Mouse (Mus musculus) liver, embryonic 14.5 days (tissue): ENCODE measurements around the gene Zmpste24. TPM values are rescaled to one million over a fixed set of nuclear protein-coding genes. Genes with fewer than 3 reads are reported as not detected.

Experiments used
- ATAC-seq: fragments of 200-750 bp; cut with Nextera tagmentation; 2 replicates; pipeline ENCODE4 v1.8.0; 2017; ENCODE audit warnings: moderate number of reproducible peaks, mild to moderate bottlenecking, moderate library complexity; ENCODE audit not compliant: insufficient read depth
- DNase-seq, 3 experiments: peaks; one replicate each; pipeline ENCODE4 v3.0.0-alpha.2; 2012 to 2013; ENCODE audit warnings: low read depth in 3 of 3, low spot score in 3 of 3
- H3K27ac ChIP-seq: fragments of 300-500 bp; sonication (generic); 2 replicates; pipeline ENCODE4 v1.5.1; 2014; ENCODE audit warnings: moderate library complexity, mild to moderate bottlenecking, control low read depth, inconsistent platforms
- H3K27me3 ChIP-seq: fragments of 300-500 bp; sonication (generic); 2 replicates; pipeline ENCODE4 v1.6.1; 2014; ENCODE audit warnings: mild to moderate bottlenecking, low read length, moderate library complexity; ENCODE audit not compliant: control insufficient read depth, insufficient read depth
- H3K36me3 ChIP-seq: fragments of 300-500 bp; sonication (generic); replicated peaks from 2 replicates; pipeline ENCODE4 v1.6.1; 2014; ENCODE audit warnings: low read depth; ENCODE audit not compliant: control insufficient read depth, insufficient read depth
- H3K4me1 ChIP-seq, 2 experiments: fragments of 200-500 bp in 1 of 2; fragments of 300-500 bp in 1 of 2; sonication (generic) in 1 of 2; replicated peaks; 2 replicates each; pipeline ENCODE4 v1.6.1; 2012 to 2014; ENCODE audit warnings: antibody characterized with exemption in 1 of 2, inconsistent platforms in 1 of 2, low read length in 1 of 2; ENCODE audit not compliant: control insufficient read depth in 2 of 2, insufficient read depth in 2 of 2
- H3K4me2 ChIP-seq: fragments of 300-500 bp; sonication (generic); 2 replicates; pipeline ENCODE4 v1.6.1; 2014; ENCODE audit warnings: low read depth, mild to moderate bottlenecking, control low read depth, moderate library complexity
- H3K4me3 ChIP-seq, 2 experiments: fragments of 200-500 bp in 1 of 2; fragments of 300-500 bp in 1 of 2; sonication (generic) in 1 of 2; 2 replicates each; pipeline ENCODE4 v1.5.1; 2012 to 2014; ENCODE audit warnings: low read depth in 2 of 2, low read length in 2 of 2, mild to moderate bottlenecking in 2 of 2, control low read depth in 1 of 2, inconsistent platforms in 1 of 2, moderate library complexity in 1 of 2; ENCODE audit not compliant: insufficient read depth in 1 of 2
- H3K9ac ChIP-seq: fragments of 300-500 bp; sonication (generic); replicated peaks from 2 replicates; pipeline ENCODE4 v1.6.1; 2014; ENCODE audit warnings: mild to moderate bottlenecking, control low read depth, moderate library complexity
- H3K9me3 ChIP-seq: fragments of 300-500 bp; sonication (generic); 2 replicates; pipeline ENCODE4 v1.6.1; 2016; ENCODE audit warnings: low read length, mixed read lengths; ENCODE audit not compliant: control insufficient read depth
- CTCF ChIP-seq: IDR thresholded peaks from 2 replicates; pipeline ENCODE4 v1.5.1; 2016; ENCODE audit warnings: antibody characterized with exemption, low read depth, control low read depth
- EP300 ChIP-seq: IDR thresholded peaks from 2 replicates; pipeline ENCODE4 v1.6.1; 2016; ENCODE audit warnings: antibody characterized with exemption, low read depth
- WGBS: fragments of 180-500 bp; shearing (Covaris S2); extraction: QIAGEN DNeasy Blood & Tissue Kit; methylation state at CpG from one replicate; pipeline ENCODE4 v1.1.7; 2014; ENCODE audit not compliant: insufficient replicate concordance; 5-methylcytosine and 5-hydroxymethylcytosine counted together
- polyA plus RNA-seq, 2 experiments: library from polyadenylated mRNA; depleted of rRNA in 1 of 2; stranded (reverse) in 1 of 2; unstranded in 1 of 2; fragments of >200 nt; fragmentation: Nextera tagmentation in 1 of 2; extraction: Ambion mirVana in 1 of 2; gene quantifications; 2 replicates each; pipeline versions ENCODE4 v1.2.1 to v1.2.3; 2012 to 2014

Zmpste24 gene
- polyA plus RNA-seq, 2 experiments = 10.3 to 15.1 TPM

DNA sequence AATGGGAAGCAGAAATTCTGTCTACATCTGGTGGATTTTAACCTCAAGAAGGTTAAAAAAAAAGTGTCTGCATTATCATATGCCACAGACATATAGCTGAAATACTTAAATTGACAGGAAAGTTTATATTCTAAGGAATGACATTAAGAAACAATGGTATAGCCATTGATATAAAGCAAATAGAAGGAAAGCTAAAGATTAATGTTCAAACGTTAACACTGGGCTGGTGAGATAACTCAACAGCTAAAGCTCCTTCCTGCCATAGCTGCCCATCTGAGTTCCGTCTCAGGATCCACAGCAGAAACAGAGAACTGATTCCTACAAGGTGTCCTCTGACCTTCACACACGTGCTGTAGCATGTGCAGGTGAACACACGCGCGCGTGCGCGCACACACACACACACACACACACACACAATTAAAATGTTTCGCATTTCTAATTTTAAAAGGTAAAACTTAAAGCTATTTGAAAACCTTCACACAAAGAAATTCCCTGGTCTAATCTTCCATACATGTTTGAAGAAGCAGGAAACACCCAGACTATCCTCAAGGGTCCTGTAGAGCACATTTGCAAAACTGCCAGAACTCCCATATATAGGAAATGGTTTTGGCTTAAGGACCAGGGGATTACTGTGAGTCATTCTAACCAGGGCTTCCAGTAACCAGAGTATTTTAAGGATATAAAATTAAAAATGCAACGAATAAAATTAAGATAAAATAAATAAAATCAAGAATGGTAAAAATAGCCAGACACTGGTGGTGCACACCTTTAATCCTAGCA, 87.1 kb downstream of the Zmpste24 start:
- WGBS = 44% methylated on average over 11 of the region's 11 CpGs
- H3K36me3 ChIP-seq = no peaks in the 10 kb centered on the region
- peak overlapping the region; percentile 24; the same call in 1 of the 2 replicates for H3K4me2 ChIP-seq
- H3K27ac ChIP-seq = no peak overlapping the region
- H3K9me3 ChIP-seq = no peaks in the 10 kb centered on the region
- H3K27me3 ChIP-seq = no peaks in the 10 kb centered on the region
- H3K9ac ChIP-seq = no peak overlapping the region
- TF ChIP-seq CTCF = no peak
- TF ChIP-seq EP300 = peak; percentile 53
- peaks cover 54 to 67% of the 10 kb centered on the region in 2 experiments for H3K4me1 ChIP-seq
- no peak for DNase-seq
- ATAC-seq = no peak
- H3K4me3 ChIP-seq = no peak overlapping the region

Other genes with a start within 250 kb of the Zmpste24 start
- gene Rims3, start 243.4 kb downstream of the Zmpste24 start, polyA plus RNA-seq (2012; rRNA removed) = 0.19 and 0.25 TPM in 2 replicates
- 0.09 and 0.15 TPM in 2 replicates for gene Rims3, start 243.4 kb downstream of the Zmpste24 start, polyA plus RNA-seq (2014; fragmentation: Nextera tagmentation; extraction: Ambion mirVana)
- gene Exo5, start 173.2 kb downstream of the Zmpste24 start, polyA plus RNA-seq (2012; rRNA removed) = 3.4 and 7.2 TPM in 2 replicates
- 5.3 and 5.8 TPM in 2 replicates for gene Exo5, start 173.2 kb downstream of the Zmpste24 start, polyA plus RNA-seq (2014; fragmentation: Nextera tagmentation; extraction: Ambion mirVana)
- gene Zfp69, start 146.5 kb downstream of the Zmpste24 start, polyA plus RNA-seq (2012; rRNA removed) = 1.0 and 1.1 TPM in 2 replicates
- gene Zfp69, start 146.5 kb downstream of the Zmpste24 start, polyA plus RNA-seq (2014; fragmentation: Nextera tagmentation; extraction: Ambion mirVana) = 1.2 and 1.3 TPM in 2 replicates
- gene Smap2, start 81.0 kb downstream of the Zmpste24 start, polyA plus RNA-seq (2012; rRNA removed) = 15.4 and 17.0 TPM in 2 replicates
- gene Smap2, start 81.0 kb downstream of the Zmpste24 start, polyA plus RNA-seq (2014; fragmentation: Nextera tagmentation; extraction: Ambion mirVana) = 19.6 and 22.1 TPM in 2 replicates
- 0.79 and 1.9 TPM in 2 replicates for gene Col9a2, start 58.9 kb downstream of the Zmpste24 start, polyA plus RNA-seq (2012; rRNA removed)
- gene Col9a2, start 58.9 kb downstream of the Zmpste24 start, polyA plus RNA-seq (2014; fragmentation: Nextera tagmentation; extraction: Ambion mirVana) = 0.83 and 1.1 TPM in 2 replicates
- not detected in 2 replicates for gene Tmco2, start 11.0 kb upstream of the Zmpste24 start, polyA plus RNA-seq (2012; rRNA removed)
- not detected in 2 replicates for gene Tmco2, start 11.0 kb upstream of the Zmpste24 start, polyA plus RNA-seq (2014; fragmentation: Nextera tagmentation; extraction: Ambion mirVana)
- gene Rlf, start 116.8 kb upstream of the Zmpste24 start, polyA plus RNA-seq (2012; rRNA removed) = 3.1 and 5.0 TPM in 2 replicates
- gene Rlf, start 116.8 kb upstream of the Zmpste24 start, polyA plus RNA-seq (2014; fragmentation: Nextera tagmentation; extraction: Ambion mirVana) = 6.4 and 7.1 TPM in 2 replicates
- not detected in 2 replicates for gene Gm12888, start 226.7 kb upstream of the Zmpste24 start, polyA plus RNA-seq (2012; rRNA removed)
- gene Gm12888, start 226.7 kb upstream of the Zmpste24 start, polyA plus RNA-seq (2014; fragmentation: Nextera tagmentation; extraction: Ambion mirVana) = not detected in 2 replicates